Mouse (Mus musculus): Measurements from ENCODE around the gene Tmpo. TPM values are rescaled to one million over a fixed set of nuclear protein-coding genes. Genes with fewer than 3 reads are reported as not detected.

The Tmpo gene
- polyA plus RNA-seq, 1 experiment from 2014 or later, result 456 TPM

DNA sequence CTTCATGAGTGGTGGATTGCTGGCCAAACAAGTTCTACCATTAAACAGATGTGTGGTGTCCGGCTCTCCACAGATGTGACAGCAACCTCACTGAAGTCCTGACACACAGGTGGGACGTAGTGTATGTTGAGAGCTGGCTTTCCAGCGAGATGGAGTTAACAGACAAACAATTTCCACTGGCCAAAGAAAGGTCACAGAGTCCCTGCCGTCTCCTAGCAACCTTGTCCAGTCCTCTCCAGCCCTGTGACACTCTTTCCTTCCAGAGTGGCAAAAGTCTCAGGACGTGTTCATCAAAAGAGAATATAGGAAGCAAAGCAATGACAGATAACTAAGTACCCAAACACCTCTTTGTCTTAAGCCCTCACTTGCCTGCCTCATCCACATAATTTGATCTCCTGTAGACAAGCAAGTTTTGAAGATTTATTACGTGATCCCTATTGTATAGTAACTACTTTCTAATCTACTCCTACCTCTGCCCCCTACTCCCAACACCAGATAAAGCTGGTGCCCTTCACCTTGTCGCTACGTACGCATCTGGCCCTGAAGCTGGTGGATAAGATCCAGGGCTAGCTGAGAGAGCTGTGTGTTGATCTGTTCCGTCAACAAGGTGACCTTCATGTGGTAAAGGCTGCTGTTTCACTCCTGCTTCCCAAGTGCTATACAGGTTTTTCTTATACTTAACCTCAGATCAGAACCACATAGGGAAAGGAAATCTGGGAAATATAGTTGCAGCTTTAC, 54.3 kb downstream of the Tmpo start:
- Histone ChIP-seq H3K4me3 (ENCODE audit: low read depth, low read length) (no peak overlapping the region), H3K27ac (ENCODE audit: low read depth, low read length) (no peak overlapping the region), H3K27me3 (ENCODE audit: control insufficient read depth, insufficient read depth, low read length) (no peaks in the 10 kb centered on the region), H3K9me3 (ENCODE audit: control insufficient read depth, low read length) (no peaks in the 10 kb centered on the region), H3K36me3 (ENCODE audit: control insufficient read depth, insufficient read depth, low read length) (no peaks in the 10 kb centered on the region; the same call in 1 of the 2 replicates), H3K4me1 (replicated peaks; ENCODE audit: control insufficient read depth, insufficient read depth, low read length) (peaks cover 8% of the 10 kb centered on the region; the same call in 1 of the 2 replicates), H3K9ac (ENCODE audit: low read length) (no peak overlapping the region), H3K4me2 (ENCODE audit: low read depth, low read length, severe bottlenecking) (no peak overlapping the region)
- DNase-seq (ENCODE audit: low spot score) (no peak), ATAC-seq (replicated peaks; ENCODE audit: low FRiP score) (no peak)
- 83% methylated on average over 10 of the region's 10 CpGs for WGBS

DNA sequence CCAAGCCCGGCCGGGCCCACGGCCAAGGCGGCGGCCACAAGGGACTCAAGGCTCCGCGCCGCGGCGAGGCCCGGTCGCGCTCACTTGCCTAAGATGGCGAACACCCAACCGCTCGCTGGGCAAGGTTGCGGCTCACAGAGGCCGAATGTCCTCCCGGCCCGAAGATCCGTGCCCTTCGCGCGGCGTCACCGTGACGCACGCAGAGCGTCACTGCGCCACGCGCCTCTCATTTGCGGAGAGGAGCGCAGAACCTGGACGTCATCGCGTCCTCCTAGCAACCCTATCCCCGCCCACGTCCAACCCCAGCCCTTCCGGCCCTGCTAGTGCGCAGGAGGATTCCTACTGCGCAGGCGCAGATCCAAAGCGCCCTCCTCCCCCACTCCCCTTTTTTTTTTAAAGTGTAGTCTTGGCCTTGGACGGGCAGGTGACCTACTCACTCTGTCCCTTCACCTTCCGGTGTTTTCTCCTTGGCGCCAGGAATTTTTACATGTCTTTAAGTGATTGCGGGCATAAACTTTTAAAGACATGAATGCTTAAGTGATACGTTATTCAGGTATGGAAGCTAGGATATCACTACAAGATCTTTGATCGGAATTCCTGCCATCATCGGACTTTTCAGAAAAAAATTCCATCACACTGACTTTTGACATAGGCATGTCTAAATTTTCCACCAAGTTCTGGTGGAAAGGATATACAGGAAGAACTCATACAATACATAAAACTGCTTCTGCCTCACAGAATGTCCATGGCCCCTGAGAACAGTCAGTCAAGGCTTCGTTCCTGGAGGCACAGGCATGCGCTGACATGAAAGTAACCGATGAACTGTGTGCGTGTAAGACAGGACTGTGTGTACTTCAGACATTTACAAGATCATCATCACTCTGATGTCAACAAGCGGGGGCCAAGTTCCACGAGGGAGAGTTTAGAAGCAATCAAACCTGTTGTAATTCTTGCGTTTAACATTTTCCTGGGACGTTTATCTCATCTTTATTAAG, 57.0 kb downstream of the Tmpo start, which contains the start of gene Slc25a3:
TSS of gene Slc25a3 (minus strand) at position 232 of the 995 bp plus-strand sequence.
- H3K4me2 ChIP-seq (ENCODE audit: low read depth, low read length, severe bottlenecking), result peak within 1 kb of the TSS; percentile 76
- WGBS, result 15% methylated on average over 59 of the region's 59 CpGs
- H3K4me3 ChIP-seq (ENCODE audit: low read depth, low read length), result peak within 1 kb of the TSS; percentile 96
- H3K36me3 ChIP-seq (ENCODE audit: control insufficient read depth, insufficient read depth, low read length), result peaks cover 10% of the 10 kb centered on the region
- peak; percentile 100 for ATAC-seq (replicated peaks; ENCODE audit: low FRiP score)
- H3K4me1 ChIP-seq (replicated peaks; ENCODE audit: control insufficient read depth, insufficient read depth, low read length), result peaks cover 8% of the 10 kb centered on the region; the same call in 1 of the 2 replicates
- DNase-seq (ENCODE audit: low spot score), result peak; percentile 98
- H3K9ac ChIP-seq (ENCODE audit: low read length), result peak within 1 kb of the TSS; percentile 96
- H3K9me3 ChIP-seq (ENCODE audit: control insufficient read depth, low read length), result no peaks in the 10 kb centered on the region
- H3K27me3 ChIP-seq (ENCODE audit: control insufficient read depth, insufficient read depth, low read length), result no peaks in the 10 kb centered on the region
- peak within 1 kb of the TSS; percentile 38; the same call in 1 of the 2 replicates for H3K27ac ChIP-seq (ENCODE audit: low read depth, low read length)

DNA sequence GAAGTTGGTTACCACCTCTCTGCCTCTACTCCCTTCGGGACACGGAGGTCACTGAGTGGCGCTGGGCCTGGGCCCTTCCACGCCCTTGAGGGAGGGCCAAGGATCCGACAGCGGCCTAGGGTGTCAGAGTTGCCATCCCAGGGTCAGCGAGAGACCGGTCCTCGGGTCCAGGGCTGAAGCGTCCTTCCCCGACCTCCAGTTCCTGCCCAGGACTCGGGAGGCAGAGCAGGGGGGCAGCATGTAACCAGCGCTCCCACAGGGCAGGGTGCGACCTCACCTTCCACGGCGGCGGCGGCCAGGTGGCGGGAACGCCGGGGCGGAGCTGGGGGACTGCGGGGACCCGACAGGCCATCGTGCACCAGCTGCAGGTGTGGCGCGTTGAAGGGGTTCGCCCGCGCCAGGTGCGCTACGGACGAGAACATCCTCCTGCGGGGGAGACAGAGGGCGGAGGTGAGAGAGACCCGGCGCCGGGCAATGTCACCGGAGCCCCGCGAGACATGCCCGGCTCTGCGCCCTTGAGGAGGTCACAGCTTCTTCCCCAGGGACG, 57.8 kb downstream of the Tmpo start:
- Histone ChIP-seq H3K36me3 (ENCODE audit: control insufficient read depth, insufficient read depth, low read length) (peaks cover 14% of the 10 kb centered on the region), H3K27ac (ENCODE audit: low read depth, low read length) (peak overlapping the region; percentile 38; the same call in 1 of the 2 replicates), H3K4me1 (replicated peaks; ENCODE audit: control insufficient read depth, insufficient read depth, low read length) (peaks cover 8% of the 10 kb centered on the region; the same call in 1 of the 2 replicates), H3K9ac (ENCODE audit: low read length) (peak overlapping the region; percentile 96), H3K9me3 (ENCODE audit: control insufficient read depth, low read length) (no peaks in the 10 kb centered on the region), H3K4me2 (ENCODE audit: low read depth, low read length, severe bottlenecking) (peak overlapping the region; percentile 76), H3K4me3 (ENCODE audit: low read depth, low read length) (peak overlapping the region; percentile 96), H3K27me3 (ENCODE audit: control insufficient read depth, insufficient read depth, low read length) (no peaks in the 10 kb centered on the region)
- ATAC-seq (replicated peaks; ENCODE audit: low FRiP score), result peak; percentile 61
- under 1% methylated on average over 44 of the region's 44 CpGs for whole genome bisulfite sequencing
- DNase-seq (ENCODE audit: low spot score), result no peak

DNA sequence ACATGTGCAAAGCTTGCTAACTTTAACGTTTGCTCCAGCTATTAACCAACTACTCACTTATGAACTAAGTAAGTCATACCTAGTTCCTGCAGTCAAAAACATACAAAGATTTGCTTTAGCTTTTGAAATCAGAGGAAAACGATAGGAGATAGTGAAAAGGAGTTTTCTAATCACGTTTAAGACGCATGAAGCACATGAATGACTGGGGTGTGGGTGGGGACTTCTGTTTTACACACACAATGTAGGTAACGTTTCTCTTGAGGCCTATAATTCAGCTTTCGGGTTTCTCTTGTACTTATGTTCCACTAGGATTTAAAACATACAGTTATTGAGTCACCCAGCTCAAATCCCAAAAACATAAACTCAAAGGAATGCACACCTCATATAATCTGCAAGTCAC, 58.5 kb downstream of the Tmpo start:
- peak overlapping the region; percentile 76 for H3K4me2 ChIP-seq (ENCODE audit: low read depth, low read length, severe bottlenecking)
- no peaks in the 10 kb centered on the region for H3K27me3 ChIP-seq (ENCODE audit: control insufficient read depth, insufficient read depth, low read length)
- DNase-seq (ENCODE audit: low spot score) (no peak), ATAC-seq (replicated peaks; ENCODE audit: low FRiP score) (no peak)
- H3K4me3 ChIP-seq (ENCODE audit: low read depth, low read length), result peak overlapping the region; percentile 96
- H3K9ac ChIP-seq (ENCODE audit: low read length), result peak overlapping the region; percentile 96
- peaks cover 8% of the 10 kb centered on the region; the same call in 1 of the 2 replicates for H3K4me1 ChIP-seq (replicated peaks; ENCODE audit: control insufficient read depth, insufficient read depth, low read length)
- peaks cover 17% of the 10 kb centered on the region for H3K36me3 ChIP-seq (ENCODE audit: control insufficient read depth, insufficient read depth, low read length)
- H3K27ac ChIP-seq (ENCODE audit: low read depth, low read length), result no peak overlapping the region
- 40% methylated on average over 6 of the region's 6 CpGs for WGBS
- no peaks in the 10 kb centered on the region for H3K9me3 ChIP-seq (ENCODE audit: control insufficient read depth, low read length)

DNA sequence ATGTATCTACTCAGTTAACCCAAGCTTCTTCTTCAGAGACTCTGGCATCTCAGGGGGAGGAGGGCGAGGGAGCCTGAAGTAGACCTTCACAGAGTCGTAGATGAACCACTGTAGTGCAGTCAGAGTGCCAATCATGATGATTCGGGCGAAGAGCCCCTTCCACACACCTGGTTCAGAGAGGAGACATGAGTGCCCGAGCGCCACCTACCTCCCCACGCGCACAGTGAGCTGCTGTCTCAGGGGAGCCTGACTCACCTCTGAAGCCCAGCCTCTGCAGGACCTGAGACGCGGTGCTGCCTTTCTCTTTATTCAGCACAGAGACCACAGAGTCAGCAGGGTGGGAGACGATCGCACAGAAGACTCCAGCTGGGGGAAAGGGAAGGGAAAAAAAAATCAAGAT, 64.2 kb downstream of the Tmpo start:
- no peak overlapping the region for H3K9ac ChIP-seq (ENCODE audit: low read length)
- ATAC-seq (replicated peaks; ENCODE audit: low FRiP score), result no peak
- peaks cover 2% of the 10 kb centered on the region; the same call in 1 of the 2 replicates for H3K4me1 ChIP-seq (replicated peaks; ENCODE audit: control insufficient read depth, insufficient read depth, low read length)
- WGBS, result 92% methylated on average over 12 of the region's 12 CpGs
- no peak overlapping the region for H3K27ac ChIP-seq (ENCODE audit: low read depth, low read length)
- peaks cover 48% of the 10 kb centered on the region for H3K36me3 ChIP-seq (ENCODE audit: control insufficient read depth, insufficient read depth, low read length)
- H3K27me3 ChIP-seq (ENCODE audit: control insufficient read depth, insufficient read depth, low read length), result no peaks in the 10 kb centered on the region
- H3K4me3 ChIP-seq (ENCODE audit: low read depth, low read length), result no peak overlapping the region
- no peaks in the 10 kb centered on the region for H3K9me3 ChIP-seq (ENCODE audit: control insufficient read depth, low read length)
- no peak for DNase-seq (ENCODE audit: low spot score)
- no peak overlapping the region for H3K4me2 ChIP-seq (ENCODE audit: low read depth, low read length, severe bottlenecking)

DNA sequence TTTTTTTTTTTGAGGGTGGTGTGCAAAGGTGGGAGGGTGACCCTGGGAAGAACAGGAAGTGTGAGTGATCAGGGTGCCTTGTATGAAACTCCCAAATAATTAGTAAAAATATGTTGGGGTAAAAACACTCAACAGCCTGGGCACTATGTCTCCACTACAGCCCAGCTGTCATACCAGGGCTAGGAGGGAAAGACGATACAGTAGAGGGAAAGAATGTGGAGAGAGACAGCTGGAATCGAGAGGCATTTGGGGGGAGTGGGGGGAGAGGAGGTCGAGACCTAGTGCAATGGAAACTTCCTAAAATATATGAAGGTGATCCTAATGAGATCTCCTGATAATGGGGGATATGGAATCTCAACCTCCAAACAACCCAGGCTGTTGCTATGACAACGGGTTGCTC, 71.3 kb downstream of the Tmpo start:
- DNase-seq (ENCODE audit: low spot score) (no peak), ATAC-seq (replicated peaks; ENCODE audit: low FRiP score) (no peak)
- H3K36me3 ChIP-seq (ENCODE audit: control insufficient read depth, insufficient read depth, low read length), result peaks cover 12% of the 10 kb centered on the region
- H3K9me3 ChIP-seq (ENCODE audit: control insufficient read depth, low read length), result no peaks in the 10 kb centered on the region
- H3K27me3 ChIP-seq (ENCODE audit: control insufficient read depth, insufficient read depth, low read length), result no peaks in the 10 kb centered on the region
- no peak overlapping the region for H3K27ac ChIP-seq (ENCODE audit: low read depth, low read length)
- no peak overlapping the region for H3K4me3 ChIP-seq (ENCODE audit: low read depth, low read length)
- no peak overlapping the region for H3K4me2 ChIP-seq (ENCODE audit: low read depth, low read length, severe bottlenecking)
- WGBS, result 76% methylated on average over 4 of the region's 4 CpGs
- no peak overlapping the region for H3K9ac ChIP-seq (ENCODE audit: low read length)
- no peaks in the 10 kb centered on the region for H3K4me1 ChIP-seq (replicated peaks; ENCODE audit: control insufficient read depth, insufficient read depth, low read length)

DNA sequence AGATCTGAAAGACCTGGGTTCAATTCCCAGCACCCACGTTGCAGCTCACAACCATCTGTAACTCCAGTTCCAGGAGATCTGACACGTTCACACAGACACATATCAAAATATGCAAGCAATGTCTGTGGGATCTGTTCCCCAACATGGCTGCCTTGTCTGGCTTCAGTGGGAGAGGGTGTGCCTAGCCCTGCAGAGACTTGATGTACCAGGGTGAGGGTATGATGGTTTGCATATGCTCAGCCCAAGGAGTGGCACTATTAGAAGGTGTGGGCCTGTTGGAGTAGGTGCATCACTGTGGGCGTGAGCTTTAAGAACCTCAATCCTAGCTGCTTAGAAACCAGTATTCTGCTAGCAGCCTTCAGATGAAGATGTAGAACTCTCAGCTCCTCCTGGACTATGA, 75.1 kb downstream of the Tmpo start:
- Histone ChIP-seq H3K4me1 (replicated peaks; ENCODE audit: control insufficient read depth, insufficient read depth, low read length) (no peaks in the 10 kb centered on the region), H3K9me3 (ENCODE audit: control insufficient read depth, low read length) (no peaks in the 10 kb centered on the region), H3K27ac (ENCODE audit: low read depth, low read length) (no peak overlapping the region), H3K4me2 (ENCODE audit: low read depth, low read length, severe bottlenecking) (no peak overlapping the region), H3K4me3 (ENCODE audit: low read depth, low read length) (no peak overlapping the region), H3K9ac (ENCODE audit: low read length) (no peak overlapping the region), H3K27me3 (ENCODE audit: control insufficient read depth, insufficient read depth, low read length) (no peaks in the 10 kb centered on the region), H3K36me3 (ENCODE audit: control insufficient read depth, insufficient read depth, low read length) (no peaks in the 10 kb centered on the region; the same call in 1 of the 2 replicates)
- 83% methylated on average over 3 of the region's 3 CpGs for WGBS
- ATAC-seq (replicated peaks; ENCODE audit: low FRiP score) (no peak), DNase-seq (ENCODE audit: low spot score) (no peak)

All from forebrain, embryonic 11.5 days (tissue).